Mouse (Mus musculus) ES-E14 (cell line): ENCODE results near the gene Myocos. TPM values are rescaled to one million over a fixed set of nuclear protein-coding genes. Genes with fewer than 3 reads are reported as not detected.

ENCODE experiments used
- DNase-seq: peaks from one replicate; pipeline ENCODE4 v3.0.0-alpha.2; 2013; ENCODE audit warnings: low read depth, low spot score
- H3K27ac ChIP-seq: 2 replicates; pipeline ENCODE4 v1.5.1; 2012; ENCODE audit warnings: low read depth, mild to moderate bottlenecking, low read length, moderate library complexity, mixed read lengths; ENCODE audit not compliant: poor library complexity, insufficient read depth, severe bottlenecking
- H3K36me3 ChIP-seq: 2 replicates; pipeline ENCODE4 v1.6.1; 2012; ENCODE audit warnings: mild to moderate bottlenecking, low read length, moderate library complexity, mixed read lengths; ENCODE audit not compliant: control insufficient read depth, poor library complexity, insufficient read depth, severe bottlenecking
- H3K4me1 ChIP-seq, 2 experiments: fragments of 150-350 bp in 1 of 2; sonication (generic) in 1 of 2; 2 replicates each; pipeline ENCODE4 v1.6.1; 2012; ENCODE audit warnings: low read length in 2 of 2, mild to moderate bottlenecking in 1 of 2, mixed read lengths in 1 of 2; ENCODE audit not compliant: control insufficient read depth in 2 of 2, insufficient read depth in 2 of 2, poor library complexity in 1 of 2
- H3K4me3 ChIP-seq, 2 experiments: fragments of 150-350 bp in 1 of 2; sonication (generic) in 1 of 2; 2 replicates each; pipeline ENCODE4 v1.5.1; 2012; ENCODE audit warnings: low read length in 2 of 2, low read depth in 1 of 2, mild to moderate bottlenecking in 1 of 2, mixed read lengths in 1 of 2; ENCODE audit not compliant: insufficient read depth in 1 of 2, poor library complexity in 1 of 2, severe bottlenecking in 1 of 2
- H3K9ac ChIP-seq: 2 replicates; pipeline ENCODE4 v1.6.1; 2012; ENCODE audit warnings: low read depth, mild to moderate bottlenecking, low read length, mixed read lengths; ENCODE audit not compliant: poor library complexity, insufficient read depth, severe bottlenecking
- H3K9me3 ChIP-seq: fragments of 150-350 bp; sonication (generic); 2 replicates; pipeline ENCODE4 v1.6.1; 2012; ENCODE audit warnings: low read depth, mild to moderate bottlenecking, low read length; ENCODE audit not compliant: control insufficient read depth, insufficient read depth
- CHD2 ChIP-seq: IDR thresholded peaks from 2 replicates; pipeline ENCODE4 v1.6.1; 2014; ENCODE audit warnings: mild to moderate bottlenecking, low read depth, low read length, inconsistent platforms
- HCFC1 ChIP-seq: IDR thresholded peaks from 2 replicates; pipeline ENCODE4 v1.6.1; 2012; ENCODE audit warnings: low read length, inconsistent platforms, borderline replicate concordance; ENCODE audit not compliant: insufficient read depth
- MAFK ChIP-seq: IDR thresholded peaks from 2 replicates; pipeline ENCODE4 v1.6.1; 2014; ENCODE audit warnings: mild to moderate bottlenecking, low read depth, low read length, inconsistent platforms; ENCODE audit not compliant: insufficient read depth
- ZC3H11A ChIP-seq: IDR thresholded peaks from 2 replicates; pipeline ENCODE4 v1.6.1; 2012; ENCODE audit warnings: low read depth, mild to moderate bottlenecking, inconsistent platforms, low read length, borderline replicate concordance
- ZNF384 ChIP-seq: IDR thresholded peaks from 2 replicates; pipeline ENCODE4 v1.6.1; 2012; ENCODE audit warnings: low read depth, low read length, inconsistent platforms
- in situ Hi-C, 2 experiments: fragments of 600-800 bp; cut with MboI; formaldehyde crosslinking; loops; one replicate each; pipeline ENCODE4 v1.15.1; 2025; ENCODE audit warnings: low sequenced_read_pairs in 2 of 2, inconsistent platforms in 1 of 2; ENCODE audit not compliant: unreplicated experiment in 2 of 2
- total RNA-seq: library from RNA; depleted of rRNA; stranded (reverse); fragments of 300-350 nt; gene quantifications from 2 replicates; pipeline ENCODE4 v1.2.3, GENCODE M21; 2012; rRNA removed

Myocos gene
- total RNA-seq, result not detected in 2 replicates

DNA sequence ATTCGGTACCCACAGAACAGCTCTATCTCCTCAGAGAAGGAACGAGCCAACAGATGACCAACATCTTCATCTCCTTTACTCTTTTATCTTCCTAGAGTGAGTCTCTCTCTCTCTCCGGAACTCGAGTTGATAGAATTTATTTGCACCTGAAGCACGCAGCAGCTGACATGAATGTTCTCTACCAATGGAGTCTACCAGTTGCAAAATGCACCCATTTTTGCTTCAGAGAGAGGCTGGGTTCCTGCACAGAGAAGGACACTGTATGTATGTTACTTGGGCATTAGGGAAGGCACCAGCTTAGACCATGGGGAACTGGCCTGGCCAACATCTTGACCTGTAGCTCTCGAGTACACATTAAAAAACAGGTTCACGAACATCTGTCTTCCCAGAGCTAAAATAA lies at the start of gene Myocos:
Gene Myocos, minus strand, starts transcription at position 101 of the 400 bp plus-strand sequence.
- no peak within 1 kb of the TSS for H3K4me3 ChIP-seq
- TF ChIP-seq ZNF384, result no peak
- no peak for TF ChIP-seq HCFC1
- no peak for TF ChIP-seq CHD2
- TF ChIP-seq ZC3H11A, result no peak
- no peak for TF ChIP-seq MAFK
- in situ Hi-C loops, result loop anchor here (25.0 kb wide), 1 partner anchor 296 kb away; no protein-coding TSS in a partner anchor
- no peak for DNase-seq
- no peaks in the 10 kb centered on the region for H3K36me3 ChIP-seq
- H3K9me3 ChIP-seq, result no peaks in the 10 kb centered on the region
- H3K4me1 ChIP-seq, result no peaks in the 10 kb centered on the region
- H3K27ac ChIP-seq, result no peak within 1 kb of the TSS
- no peak within 1 kb of the TSS for H3K9ac ChIP-seq

DNA sequence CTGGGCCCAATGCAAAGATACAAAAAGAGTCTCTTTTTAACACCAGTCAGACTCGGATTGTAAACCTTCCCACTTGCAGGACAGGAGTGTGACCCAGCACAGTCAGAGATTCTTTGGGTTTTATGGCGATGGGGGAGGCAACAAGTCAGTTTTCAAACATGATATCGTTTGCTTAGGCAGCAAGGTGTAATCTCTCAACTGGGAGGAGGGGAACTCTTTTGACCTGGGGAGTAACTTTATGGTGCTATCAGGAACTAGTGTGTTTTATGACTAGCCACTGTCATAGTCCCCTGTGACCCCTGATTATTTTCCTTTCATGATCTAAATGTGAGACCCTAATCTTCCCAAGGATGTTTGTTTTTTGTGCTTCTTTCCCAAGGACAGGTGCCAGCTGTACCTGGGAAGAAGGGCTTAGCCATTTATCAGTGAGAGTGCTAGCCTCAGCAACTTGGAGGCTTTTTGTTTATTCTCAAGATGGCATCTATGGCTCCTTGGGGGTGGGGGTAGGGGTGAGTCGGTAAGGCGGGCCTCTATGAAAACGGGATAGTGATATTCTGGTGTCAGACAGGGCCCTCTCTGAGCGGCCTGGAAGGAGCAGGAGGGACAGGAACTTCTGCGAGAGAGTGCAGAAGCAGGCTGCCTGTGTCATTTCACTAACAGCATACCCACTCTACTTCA lies 42.5 kb upstream of the Myocos start:
- Histone ChIP-seq H3K9ac (no peak overlapping the region), H3K27ac (no peak overlapping the region), H3K9me3 (no peaks in the 10 kb centered on the region), H3K4me1 (no peaks in the 10 kb centered on the region), H3K36me3 (peaks cover 34% of the 10 kb centered on the region), H3K4me3 (no peak overlapping the region)
- in situ Hi-C loops, result loop anchor here (25.0 kb wide), 1 partner anchor 1287 kb away; the partner anchor contains the start of genes BC055324 (in 2 of the 2) and Mettl18 (in 2 of the 2)
- TF ChIP-seq MAFK (no peak), ZC3H11A (no peak), HCFC1 (no peak), CHD2 (no peak), ZNF384 (no peak)
- no peak for DNase-seq

DNA sequence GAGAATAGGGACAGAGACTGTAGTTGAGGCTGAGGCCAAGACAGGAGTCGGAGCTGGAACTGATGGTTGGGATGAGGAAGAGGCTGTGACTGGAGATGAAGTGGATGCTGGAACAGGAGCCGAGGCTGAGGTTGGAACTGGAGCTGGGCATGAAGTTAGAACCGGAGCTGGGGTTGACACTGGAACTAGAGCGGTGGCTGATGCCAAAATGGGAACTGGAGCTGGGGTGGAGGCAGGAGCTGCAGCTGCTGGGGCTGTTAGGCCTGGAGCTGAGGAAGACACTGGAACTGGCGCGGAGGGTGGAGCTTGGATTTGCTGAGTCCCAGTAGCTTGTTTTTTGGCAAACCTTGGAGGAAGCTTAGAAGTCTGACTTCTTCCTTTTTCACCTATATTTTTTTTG lies 39.8 kb upstream of the Myocos start:
- in situ Hi-C loops, result no loop called here
- Histone ChIP-seq H3K27ac (no peak overlapping the region), H3K36me3 (peaks cover 28% of the 10 kb centered on the region), H3K4me1 (no peaks in the 10 kb centered on the region), H3K9me3 (no peaks in the 10 kb centered on the region), H3K4me3 (no peak overlapping the region), H3K9ac (no peak overlapping the region)
- TF ChIP-seq MAFK, result no peak
- no peak for TF ChIP-seq CHD2
- no peak for TF ChIP-seq ZC3H11A
- TF ChIP-seq HCFC1, result no peak
- TF ChIP-seq ZNF384, result no peak
- DNase-seq, result no peak

DNA sequence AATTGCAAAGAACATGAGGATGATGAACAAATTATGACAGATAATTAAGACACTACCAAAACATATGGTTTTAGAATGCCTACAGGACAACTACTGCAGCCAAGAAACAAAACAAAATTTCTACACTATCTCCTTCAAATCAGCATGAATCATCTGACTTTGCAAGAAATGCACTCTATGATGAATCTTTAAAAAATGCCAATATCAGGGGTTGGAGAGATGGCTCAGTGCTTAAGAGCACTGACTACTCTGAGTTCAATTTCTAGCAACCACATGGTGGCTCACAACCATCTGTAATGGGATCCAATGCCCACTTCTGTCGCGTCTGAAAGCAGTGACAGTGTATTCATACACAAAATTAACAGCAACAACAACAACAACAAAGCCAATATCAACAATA lies 35.7 kb upstream of the Myocos start:
- no peak for DNase-seq
- H3K36me3 ChIP-seq, result peaks cover 31% of the 10 kb centered on the region
- H3K27ac ChIP-seq, result no peak overlapping the region
- H3K4me1 ChIP-seq, result no peaks in the 10 kb centered on the region
- H3K4me3 ChIP-seq, result no peak overlapping the region
- no peak overlapping the region for H3K9ac ChIP-seq
- in situ Hi-C loops, result no loop called here
- H3K9me3 ChIP-seq, result no peaks in the 10 kb centered on the region
- TF ChIP-seq HCFC1 (no peak), MAFK (no peak), ZNF384 (no peak), CHD2 (no peak)
